Mouse (Mus musculus) lung, postnatal 0 days (tissue): ENCODE measurements around the gene Gm10642. TPM values are rescaled to one million over a fixed set of nuclear protein-coding genes. Genes with fewer than 3 reads are reported as not detected.

Experiments used
- ATAC-seq: fragments of 200-750 bp; cut with Nextera tagmentation; 2 replicates; pipeline ENCODE4 v1.8.0; 2017; ENCODE audit warnings: moderate library complexity
- DNase-seq: peaks from one replicate; pipeline ENCODE4 v3.0.0-alpha.2; 2016; ENCODE audit warnings: low spot score
- H3K27ac ChIP-seq: fragments of 300-500 bp; sonication (generic); 2 replicates; pipeline ENCODE4 v1.5.1; 2014; ENCODE audit warnings: antibody characterized with exemption, mild to moderate bottlenecking, low read length, mixed read lengths
- H3K27me3 ChIP-seq: fragments of 300-500 bp; sonication (generic); replicated peaks from 2 replicates; pipeline ENCODE4 v1.6.1; 2014; ENCODE audit warnings: low read length, mixed read lengths; ENCODE audit not compliant: insufficient read depth
- H3K36me3 ChIP-seq: fragments of 300-500 bp; sonication (generic); 2 replicates; pipeline ENCODE4 v1.6.1; 2014; ENCODE audit warnings: low read length, mixed read lengths; ENCODE audit not compliant: insufficient read depth
- H3K4me1 ChIP-seq: fragments of 300-500 bp; sonication (generic); 2 replicates; pipeline ENCODE4 v1.6.1; 2014; ENCODE audit warnings: antibody characterized with exemption, low read depth, low read length, mixed read lengths; ENCODE audit not compliant: insufficient read depth
- H3K4me2 ChIP-seq: fragments of 300-500 bp; sonication (generic); replicated peaks from 2 replicates; pipeline ENCODE4 v1.6.1; 2014; ENCODE audit warnings: low read depth, mild to moderate bottlenecking, low read length, moderate library complexity, mixed read lengths
- H3K4me3 ChIP-seq: fragments of 300-500 bp; sonication (generic); 2 replicates; pipeline ENCODE4 v1.5.1; 2014; ENCODE audit warnings: low read depth, low read length
- H3K9ac ChIP-seq: fragments of 300-500 bp; sonication (generic); replicated peaks from 2 replicates; pipeline ENCODE4 v1.6.1; 2014; ENCODE audit warnings: low read depth, mild to moderate bottlenecking
- H3K9me3 ChIP-seq: fragments of 300-500 bp; sonication (generic); 2 replicates; pipeline ENCODE4 v1.6.1; 2016; ENCODE audit warnings: low read length, mixed read lengths
- CTCF ChIP-seq: IDR thresholded peaks from 2 replicates; pipeline ENCODE4 v1.5.1; 2016; ENCODE audit warnings: antibody characterized with exemption, mild to moderate bottlenecking
- EP300 ChIP-seq: IDR thresholded peaks from 2 replicates; pipeline ENCODE4 v1.6.1; 2016; ENCODE audit warnings: antibody characterized with exemption, mild to moderate bottlenecking, control low read depth
- WGBS: fragments of 180-500 bp; shearing (Covaris S2); extraction: QIAGEN DNeasy Blood & Tissue Kit; methylation state at CpG from one replicate; pipeline ENCODE4 v1.1.7; 2014; 5-methylcytosine and 5-hydroxymethylcytosine counted together
- polyA plus RNA-seq: library from polyadenylated mRNA; unstranded; fragments of >200 nt; fragmentation: Nextera tagmentation; extraction: Ambion mirVana; gene quantifications from 2 replicates; pipeline ENCODE4 v1.2.1, GENCODE M21; 2015

Gene Gm10642
- polyA plus RNA-seq, 1 experiment from 2014 or later, result 1.7 TPM

DNA sequence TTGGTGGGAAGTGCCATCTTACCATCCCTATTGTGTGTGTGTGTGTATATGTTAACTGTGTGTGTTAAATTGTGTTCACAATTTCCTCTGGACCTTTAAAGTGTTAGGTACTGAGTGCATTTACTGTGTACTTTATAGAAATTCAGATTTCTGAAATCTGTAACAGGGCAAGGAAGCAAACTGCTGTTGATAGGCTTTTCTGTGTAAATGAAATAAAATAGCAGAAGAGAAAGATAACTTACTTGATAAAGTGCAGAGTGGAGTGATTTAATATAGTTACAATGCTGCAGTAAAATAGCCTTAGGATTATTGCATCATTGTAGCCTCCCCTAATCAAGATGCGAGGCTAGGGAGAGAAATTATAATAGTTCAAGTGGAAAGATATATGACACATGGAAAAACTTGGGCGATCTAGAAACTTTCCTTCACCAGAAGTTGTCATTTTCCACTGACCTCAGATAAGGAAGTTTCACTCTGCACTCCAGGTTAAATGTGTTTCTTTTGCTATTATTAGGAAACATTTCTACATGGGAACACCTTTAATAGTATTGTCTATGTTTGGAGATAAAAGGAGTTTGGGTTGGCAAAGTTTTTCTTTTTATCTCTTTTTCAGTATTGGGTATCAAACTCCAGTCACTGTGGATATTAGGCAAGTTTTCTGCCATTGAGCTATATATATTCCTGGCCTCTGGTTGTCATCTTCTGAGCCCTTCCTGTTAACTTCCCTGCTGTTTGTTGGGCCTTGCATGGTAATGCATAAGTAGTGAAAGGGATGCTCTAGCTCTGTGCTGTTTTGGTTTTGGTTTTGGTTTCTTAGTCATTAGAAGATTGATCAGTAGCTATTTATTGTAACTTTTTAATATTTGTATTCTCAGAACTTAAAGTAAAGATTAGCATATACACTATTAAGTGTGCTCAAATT is 36.0 kb downstream of the Gm10642 start:
- DNase-seq (no peak), ATAC-seq (no peak)
- H3K4me1 ChIP-seq, result 0 out of 2 replicates have a peak, but pooled peaks cover 6% of the 10 kb centered on the region
- H3K9me3 ChIP-seq, result no peaks in the 10 kb centered on the region
- H3K27me3 ChIP-seq, result no peaks in the 10 kb centered on the region
- no peak overlapping the region for H3K9ac ChIP-seq
- H3K36me3 ChIP-seq, result no peaks in the 10 kb centered on the region
- no peak overlapping the region for H3K4me2 ChIP-seq
- H3K27ac ChIP-seq, result no peak overlapping the region
- TF ChIP-seq EP300, result no peak
- no peak for TF ChIP-seq CTCF
- WGBS, result 61% methylated on average over 2 of the region's 2 CpGs
- H3K4me3 ChIP-seq, result no peak overlapping the region

DNA sequence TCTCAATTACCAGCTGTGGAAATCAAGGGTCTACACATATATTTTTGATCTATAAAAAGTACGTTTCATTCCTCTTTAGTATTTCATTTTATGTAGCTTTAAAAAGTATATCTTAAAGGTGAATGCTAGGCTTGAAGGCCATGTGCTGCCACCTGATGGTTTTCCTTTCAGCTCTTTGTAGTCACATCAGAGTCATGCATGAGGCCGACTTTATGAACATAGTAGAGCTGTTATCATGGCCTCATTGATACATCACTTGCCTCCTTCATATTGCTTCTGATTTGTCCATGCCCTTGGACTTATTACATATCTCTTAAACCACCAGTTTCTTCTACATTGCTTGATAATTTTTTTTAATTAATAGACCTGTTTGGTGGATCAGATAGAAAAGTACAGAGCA is 39.7 kb downstream of the Gm10642 start:
- TF ChIP-seq EP300, result no peak
- TF ChIP-seq CTCF, result no peak

DNA sequence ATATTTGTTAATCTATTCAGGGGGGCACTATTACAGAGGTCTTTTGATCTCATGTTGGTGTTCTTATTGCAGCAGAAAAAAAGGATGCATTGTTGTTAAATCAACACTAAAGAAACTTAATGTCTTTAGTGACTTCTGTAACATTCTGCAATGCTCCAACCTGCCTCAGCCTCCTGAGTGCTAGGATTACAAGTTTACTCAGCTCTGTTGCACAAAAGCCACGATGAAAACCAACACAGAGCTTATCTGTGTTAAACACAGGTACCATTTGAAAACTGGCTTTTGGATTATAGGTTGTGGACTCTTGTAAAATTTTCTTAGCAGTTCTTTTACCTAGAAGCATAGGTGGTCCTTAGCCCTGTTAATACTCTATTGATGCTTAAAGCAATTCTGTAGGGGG is 42.0 kb downstream of the Gm10642 start:
- H3K27me3 ChIP-seq, result no peaks in the 10 kb centered on the region
- ATAC-seq (no peak), DNase-seq (no peak)
- H3K27ac ChIP-seq, result no peak overlapping the region
- H3K4me1 ChIP-seq, result peaks cover 2% of the 10 kb centered on the region; the same call in 1 of the 2 replicates
- H3K4me3 ChIP-seq, result no peak overlapping the region
- no peaks in the 10 kb centered on the region for H3K36me3 ChIP-seq
- no peak overlapping the region for H3K9ac ChIP-seq
- no peaks in the 10 kb centered on the region for H3K9me3 ChIP-seq
- WGBS, result 58% methylated on average over 1 of the region's 1 CpGs
- no peak overlapping the region for H3K4me2 ChIP-seq
- TF ChIP-seq CTCF (no peak), EP300 (no peak)

More for the DNA sequence above, 39.7 kb downstream of the Gm10642 start:
- ATAC-seq (no peak), DNase-seq (no peak)
- H3K4me3 ChIP-seq, result no peak overlapping the region
- WGBS, result 91% methylated on average over 2 of the region's 2 CpGs
- H3K9ac ChIP-seq, result no peak overlapping the region
- H3K4me1 ChIP-seq, result peaks cover 8% of the 10 kb centered on the region; the same call in 1 of the 2 replicates
- no peaks in the 10 kb centered on the region for H3K27me3 ChIP-seq
- no peaks in the 10 kb centered on the region for H3K36me3 ChIP-seq
- H3K27ac ChIP-seq, result no peak overlapping the region
- no peak overlapping the region for H3K4me2 ChIP-seq
- no peaks in the 10 kb centered on the region for H3K9me3 ChIP-seq

GRCm38 (mm10) chr9:70703597-70704203 is 47.6 kb downstream of the Gm10642 start:
- 93% methylated on average over 5 of the region's 5 CpGs for WGBS
- H3K9me3 ChIP-seq, result no peaks in the 10 kb centered on the region
- TF ChIP-seq EP300 (no peak), CTCF (no peak)

GRCm38 (mm10) chr9:70706444-70706843 is 50.4 kb downstream of the Gm10642 start:
- no peaks in the 10 kb centered on the region for H3K36me3 ChIP-seq
- H3K4me3 ChIP-seq, result no peak overlapping the region
- no peak overlapping the region for H3K27ac ChIP-seq
- DNase-seq (no peak), ATAC-seq (no peak)
- H3K9ac ChIP-seq, result no peak overlapping the region
- H3K4me1 ChIP-seq, result no peaks in the 10 kb centered on the region
- no peaks in the 10 kb centered on the region for H3K9me3 ChIP-seq
- 100% methylated on average over 1 of the region's 1 CpGs for WGBS
- TF ChIP-seq CTCF (no peak), EP300 (no peak)
- H3K4me2 ChIP-seq, result no peak overlapping the region
- no peaks in the 10 kb centered on the region for H3K27me3 ChIP-seq

More at GRCm38 (mm10) chr9:70703597-70704203, 47.6 kb downstream of the Gm10642 start:
- H3K4me2 ChIP-seq, result no peak overlapping the region
- H3K36me3 ChIP-seq, result no peaks in the 10 kb centered on the region
- DNase-seq (no peak), ATAC-seq (no peak)
- no peak overlapping the region for H3K27ac ChIP-seq
- H3K4me1 ChIP-seq, result peaks cover 2% of the 10 kb centered on the region; the same call in 1 of the 2 replicates
- H3K27me3 ChIP-seq, result no peaks in the 10 kb centered on the region
- H3K4me3 ChIP-seq, result no peak overlapping the region
- H3K9ac ChIP-seq, result no peak overlapping the region

Other genes with a start within 250 kb of the Gm10642 start
- 12.5 and 16.8 TPM in 2 replicates for gene Ccnb2, start 234.7 kb upstream of the Gm10642 start, polyA plus RNA-seq
- 16.2 and 17.0 TPM in 2 replicates for gene Rnf111, start 152.5 kb upstream of the Gm10642 start, polyA plus RNA-seq
- 28.1 and 28.6 TPM in 2 replicates for gene Sltm, start 113.5 kb upstream of the Gm10642 start, polyA plus RNA-seq
- 18.9 and 23.7 TPM in 2 replicates for gene Mindy2, start 923 bp downstream of the Gm10642 start, polyA plus RNA-seq
- 64.6 and 75.6 TPM in 2 replicates for gene Adam10, start 22.7 kb downstream of the Gm10642 start, polyA plus RNA-seq